In genomic region chr2:105016967-105017287, GRCm38 (mm10) we compare ENCODE assay signal across 7 mouse cellular contexts. TPM values are rescaled to one million over a fixed set of nuclear protein-coding genes. Genes with fewer than 3 reads are reported as not detected.
A peak's percentile ranks its signal among the peaks of the same experiment; 100 is the strongest.
DNase-seq lines count a peak whose midpoint lies in the region; ATAC-seq and TF ChIP-seq lines count a peak whose summit lies in the region.

Eif3m (minus strand) TSS chr2:105017080.

- peak within 1 kb of the TSS; percentile 80 for H3K9ac ChIP-seq in intestine, postnatal 0 days (ENCODE audit: low read depth, low read length)
- H3K9ac ChIP-seq in midbrain, embryonic 12.5 days (replicated peaks), result peak within 1 kb of the TSS; percentile 83

- 0% methylated on average over 25 of the region's 25 CpGs for WGBS in embryonic facial prominence, embryonic 10.5 days
- WGBS in intestine, postnatal 0 days, result under 1% methylated on average over 25 of the region's 25 CpGs
- WGBS in midbrain, embryonic 12.5 days, result under 1% methylated on average over 25 of the region's 25 CpGs
- 1% methylated on average over 25 of the region's 25 CpGs for WGBS in small intestine, adult 2 months

- peak within 1 kb of the TSS; percentile 82 for H3K4me2 ChIP-seq in intestine, postnatal 0 days (replicated peaks; ENCODE audit: low read depth)
- H3K4me2 ChIP-seq in midbrain, embryonic 12.5 days (replicated peaks), result peak within 1 kb of the TSS; percentile 66

- H3K4me3 ChIP-seq in embryonic facial prominence, embryonic 10.5 days, result peak within 1 kb of the TSS; percentile 95
- H3K4me3 ChIP-seq in intestine, postnatal 0 days (ENCODE audit: low read depth, low read length), result peak within 1 kb of the TSS; percentile 72
- peak within 1 kb of the TSS; percentile 92 for H3K4me3 ChIP-seq in midbrain, embryonic 12.5 days
- peak within 1 kb of the TSS; percentile 95 for H3K4me3 ChIP-seq in small intestine, adult 2 months (ENCODE audit: low read depth, low read length)

- H3K9me3 ChIP-seq in embryonic facial prominence, embryonic 10.5 days, result no peaks in the 10 kb centered on the region
- no peaks in the 10 kb centered on the region for H3K9me3 ChIP-seq in intestine, postnatal 0 days (ENCODE audit: control insufficient read depth)
- no peaks in the 10 kb centered on the region for H3K9me3 ChIP-seq in midbrain, embryonic 12.5 days

- peak; percentile 97 for DNase-seq in adrenal gland, postnatal 10 days
- peak; percentile 94 for DNase-seq in embryonic facial prominence, embryonic 10.5 days (ENCODE audit: low spot score)
- DNase-seq in gonadal fat pad, adult 2 months (ENCODE audit: low read depth), result peak; percentile 38
- peak; percentile 94 for DNase-seq in left cerebral cortex, postnatal 4 days

- peaks cover 21% of the 10 kb centered on the region for H3K36me3 ChIP-seq in embryonic facial prominence, embryonic 10.5 days (replicated peaks)
- peaks cover 18% of the 10 kb centered on the region for H3K36me3 ChIP-seq in intestine, postnatal 0 days (ENCODE audit: control insufficient read depth, insufficient read depth)
- peaks cover 19% of the 10 kb centered on the region for H3K36me3 ChIP-seq in midbrain, embryonic 12.5 days
- peaks cover 14% of the 10 kb centered on the region for H3K36me3 ChIP-seq in small intestine, adult 2 months (ENCODE audit: control insufficient read depth, insufficient read depth, low read length)

- intact Hi-C loops in left cerebral cortex, postnatal 4 days (cut with DNase I), result no loop called here

- TF ChIP-seq CTCF in intestine, postnatal 0 days (IDR thresholded peaks at IDR 0.05; ENCODE audit: low read depth), result no peak
- no peak for TF ChIP-seq CTCF in small intestine, adult 2 months (IDR thresholded peaks at IDR 0.05; ENCODE audit: extremely low read depth, insufficient read length, insufficient replicate concordance, low read depth, low read length)

- peak; percentile 63; the same call in 1 of the 2 replicates for TF ChIP-seq POLR2A in small intestine, adult 2 months (IDR thresholded peaks at IDR 0.05; ENCODE audit: low read depth, low read length)

- peak; percentile 100 for ATAC-seq in intestine, postnatal 0 days
- peak; percentile 100 for ATAC-seq in midbrain, embryonic 12.5 days (ENCODE audit: low FRiP score, low read depth)

- peaks cover 18% of the 10 kb centered on the region for H3K4me1 ChIP-seq in embryonic facial prominence, embryonic 10.5 days
- 0 out of 2 replicates have a peak, but pooled peaks cover 7% of the 10 kb centered on the region for H3K4me1 ChIP-seq in intestine, postnatal 0 days (replicated peaks; ENCODE audit: control insufficient read depth, insufficient read depth, low read length)
- H3K4me1 ChIP-seq in midbrain, embryonic 12.5 days, result peaks cover 9% of the 10 kb centered on the region
- 0 out of 2 replicates have a peak, but pooled peaks cover 2% of the 10 kb centered on the region for H3K4me1 ChIP-seq in small intestine, adult 2 months (ENCODE audit: control insufficient read depth, insufficient read depth, insufficient read length, low read length)

- no peaks in the 10 kb centered on the region for H3K27me3 ChIP-seq in embryonic facial prominence, embryonic 10.5 days (replicated peaks; ENCODE audit: low read depth, poor library complexity, severe bottlenecking)
- H3K27me3 ChIP-seq in intestine, postnatal 0 days (replicated peaks; ENCODE audit: control insufficient read depth, insufficient read depth, low read length), result no peaks in the 10 kb centered on the region
- H3K27me3 ChIP-seq in midbrain, embryonic 12.5 days, result no peaks in the 10 kb centered on the region
- H3K27me3 ChIP-seq in small intestine, adult 2 months (ENCODE audit: control insufficient read depth, insufficient read depth, low read length), result no peaks in the 10 kb centered on the region

- H3K27ac ChIP-seq in embryonic facial prominence, embryonic 10.5 days (replicated peaks), result peak within 1 kb of the TSS; percentile 96
- peak within 1 kb of the TSS; percentile 77; the same call in 1 of the 2 replicates for H3K27ac ChIP-seq in intestine, postnatal 0 days (ENCODE audit: low read depth, low read length)
- H3K27ac ChIP-seq in midbrain, embryonic 12.5 days (replicated peaks), result peak within 1 kb of the TSS; percentile 77
- H3K27ac ChIP-seq in small intestine, adult 2 months (ENCODE audit: insufficient read depth, low read depth, low read length), result peak within 1 kb of the TSS; percentile 77

RNA-seq across cellular contexts. Expression of gene Eif3m, which starts in this region (rescaled TPM):
- total RNA-seq in adrenal gland, postnatal 10 days (2021), result 100 to 1,000 TPM; 153 to 164 TPM
- polyA plus RNA-seq in embryonic facial prominence, embryonic 10.5 days (2016; fragmentation: Nextera tagmentation; extraction: Ambion mirVana), result 310 and 325 TPM in 2 replicates
- polyA plus RNA-seq in gonadal fat pad, adult 2 months (2012; rRNA removed), result 50.9 and 52.3 TPM in 2 replicates
- 141 and 145 TPM in 2 replicates for polyA plus RNA-seq in intestine, postnatal 0 days (2015; fragmentation: Nextera tagmentation; extraction: Ambion mirVana)
- 100 to 1,000 TPM; 108 to 124 TPM for total RNA-seq in left cerebral cortex, postnatal 4 days (2021)
- polyA plus RNA-seq in midbrain, embryonic 12.5 days (2016; fragmentation: Nextera tagmentation; extraction: Ambion mirVana), result 234 and 236 TPM in 2 replicates
- polyA plus RNA-seq in small intestine, adult 2 months (2012; rRNA removed), result 7.0 and 7.4 TPM in 2 replicates

Comparison
In these comparisons a context has a peak if more than half of its experiments do, and no peak if none do; other contexts are left out.
1. Peak in every context shown above with its lines: DNase-seq, ATAC-seq, H3K4me3 ChIP-seq and H3K27ac ChIP-seq.
2. DNase-seq: peak in every context shown above with its lines; median percentile 97 in adrenal gland, postnatal 10 days; 94 in embryonic facial prominence, embryonic 10.5 days; 94 in left cerebral cortex, postnatal 4 days; 38 in gonadal fat pad, adult 2 months.